8 mouse cellular contexts compared by ENCODE assay signal in the genomic region with DNA sequence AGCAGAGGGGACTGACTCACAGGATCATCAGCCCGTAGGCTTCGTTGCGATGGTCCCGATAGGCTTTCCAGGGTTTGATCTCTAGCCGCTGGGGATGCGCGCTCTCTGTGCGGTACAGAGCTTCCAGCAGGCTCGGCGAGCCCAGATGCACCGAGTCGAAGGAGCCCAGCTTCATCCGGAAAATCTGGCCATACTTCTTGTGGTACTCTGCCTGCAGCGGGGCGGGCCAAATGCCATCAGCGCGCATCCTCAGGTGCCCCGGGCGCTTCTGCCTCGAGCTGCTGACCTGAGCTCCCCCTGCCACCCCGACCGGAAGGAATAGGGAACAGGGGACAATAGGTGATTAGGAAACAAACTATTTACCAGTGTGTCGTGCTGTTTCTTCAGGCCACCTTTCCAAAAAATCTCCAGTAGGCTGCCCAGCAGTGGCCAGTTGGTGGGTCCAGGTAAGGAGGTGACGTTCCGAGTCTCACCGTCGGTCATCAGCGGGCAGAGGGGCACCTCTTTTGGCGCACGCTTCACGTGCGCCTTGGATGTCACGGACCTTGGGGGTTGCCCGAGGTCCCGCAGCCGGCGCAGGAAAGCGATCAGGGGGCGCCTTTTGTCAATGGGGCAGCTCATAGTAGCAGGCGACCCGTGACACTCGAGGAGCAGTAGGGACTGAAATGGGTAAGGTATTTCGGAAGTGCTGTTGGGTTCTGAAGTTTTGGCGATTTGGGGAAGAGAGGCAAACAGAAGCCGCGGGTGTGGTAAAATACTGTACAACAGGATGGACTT. TPM values are rescaled to one million over a fixed set of nuclear protein-coding genes. Genes with fewer than 3 reads are reported as not detected.
DNase-seq lines count a peak whose midpoint lies in the region; ATAC-seq and TF ChIP-seq lines count a peak whose summit lies in the region.

A gene (plus strand): TSS at position 275 of the 777 bp plus-strand sequence.

- H3K4me2 ChIP-seq in kidney, embryonic 15.5 days = peak within 1 kb of the TSS; percentile 58
- 0 out of 2 replicates have a peak within 1 kb of the TSS, but pooled peaks have one; percentile 18 for H3K4me2 ChIP-seq in liver, postnatal 0 days (ENCODE audit: low read depth, low read length)
- H3K4me2 ChIP-seq in stomach, postnatal 0 days (replicated peaks; ENCODE audit: low read depth) = peak within 1 kb of the TSS; percentile 14

- DNase-seq in left cerebral cortex, adult 18-20 months (ENCODE audit: low spot score in 2 of 2) = no peak
- no peak for DNase-seq in left cerebral cortex, adult 11 months (ENCODE audit: low spot score)
- DNase-seq in gastrocnemius, postnatal 25 days = no peak
- DNase-seq in liver, postnatal 0 days = no peak
- peak; percentile 32 for DNase-seq in stomach, postnatal 0 days (ENCODE audit: low spot score)
- no peak for DNase-seq in cerebellum, adult 18-20 months

- TF ChIP-seq CTCF in bone marrow macrophage, adult 2 months (IDR thresholded peaks at IDR 0.05; ENCODE audit: low read depth, low read length) = no peak
- TF ChIP-seq CTCF in liver, postnatal 0 days (IDR thresholded peaks at IDR 0.05; ENCODE audit: low read depth) = no peak
- TF ChIP-seq CTCF in stomach, postnatal 0 days (IDR thresholded peaks at IDR 0.05; ENCODE audit: low read depth) = no peak

- H3K27me3 ChIP-seq in kidney, embryonic 15.5 days = peaks cover 87% of the 10 kb centered on the region
- H3K27me3 ChIP-seq in liver, postnatal 0 days (ENCODE audit: insufficient read depth, low read length) = peaks cover 48% of the 10 kb centered on the region
- H3K27me3 ChIP-seq in stomach, postnatal 0 days (ENCODE audit: control insufficient read depth, insufficient read depth, low read length) = peaks cover 19% of the 10 kb centered on the region; the same call in 1 of the 2 replicates

- WGBS in kidney, embryonic 15.5 days = under 1% methylated on average over 46 of the region's 46 CpGs
- WGBS in liver, postnatal 0 days (ENCODE audit: insufficient replicate concordance) = 2% methylated on average over 46 of the region's 46 CpGs
- under 1% methylated on average over 46 of the region's 46 CpGs for WGBS in stomach, postnatal 0 days

- H3K4me1 ChIP-seq in bone marrow macrophage, adult 2 months (ENCODE audit: control insufficient read depth, insufficient read depth, low read length) = no peaks in the 10 kb centered on the region
- peaks cover 27% of the 10 kb centered on the region for H3K4me1 ChIP-seq in kidney, embryonic 15.5 days
- H3K4me1 ChIP-seq in liver, postnatal 0 days (ENCODE audit: insufficient read depth) = 0 out of 2 replicates have a peak, but pooled peaks cover 4% of the 10 kb centered on the region
- H3K4me1 ChIP-seq in stomach, postnatal 0 days (replicated peaks; ENCODE audit: control insufficient read depth, insufficient read depth) = no peaks in the 10 kb centered on the region

- no peak for TF ChIP-seq POLR2A in bone marrow macrophage, adult 2 months (IDR thresholded peaks at IDR 0.05; ENCODE audit: borderline replicate concordance, low read depth, low read length)

- no peak within 1 kb of the TSS for H3K9ac ChIP-seq in kidney, embryonic 15.5 days
- H3K9ac ChIP-seq in liver, postnatal 0 days (replicated peaks) = no peak within 1 kb of the TSS
- H3K9ac ChIP-seq in stomach, postnatal 0 days (ENCODE audit: low read length) = no peak within 1 kb of the TSS

- 0 out of 2 replicates have a peak, but pooled peaks have one; percentile 28 for ATAC-seq in kidney, embryonic 15.5 days (replicated peaks; ENCODE audit: low FRiP score)
- ATAC-seq in liver, postnatal 0 days = no peak
- ATAC-seq in stomach, postnatal 0 days (ENCODE audit: low FRiP score, low TSS enrichment) = no peak

- H3K4me3 ChIP-seq in bone marrow macrophage, adult 2 months (ENCODE audit: insufficient read depth, low read length) = no peak within 1 kb of the TSS
- peak within 1 kb of the TSS; percentile 34 for H3K4me3 ChIP-seq in kidney, embryonic 15.5 days (replicated peaks)
- no peak within 1 kb of the TSS; the same call in 1 of the 2 replicates for H3K4me3 ChIP-seq in liver, postnatal 0 days (ENCODE audit: low read depth, low read length)
- peak within 1 kb of the TSS; percentile 6; the same call in 1 of the 2 replicates for H3K4me3 ChIP-seq in stomach, postnatal 0 days (ENCODE audit: low read depth, low read length)

- no peak within 1 kb of the TSS for H3K27ac ChIP-seq in bone marrow macrophage, adult 2 months (ENCODE audit: insufficient read depth, low read depth, low read length)
- no peak within 1 kb of the TSS for H3K27ac ChIP-seq in kidney, embryonic 15.5 days
- no peak within 1 kb of the TSS for H3K27ac ChIP-seq in liver, postnatal 0 days (ENCODE audit: low read depth)
- H3K27ac ChIP-seq in stomach, postnatal 0 days (replicated peaks) = no peak within 1 kb of the TSS

- no peak for TF ChIP-seq EP300 in liver, postnatal 0 days (IDR thresholded peaks at IDR 0.05; ENCODE audit: low read depth)
- TF ChIP-seq EP300 in stomach, postnatal 0 days (optimal IDR thresholded peaks at IDR 0.05) = no peak

- H3K36me3 ChIP-seq in kidney, embryonic 15.5 days = no peaks in the 10 kb centered on the region
- no peaks in the 10 kb centered on the region for H3K36me3 ChIP-seq in liver, postnatal 0 days (replicated peaks; ENCODE audit: insufficient read depth, low read length)
- no peaks in the 10 kb centered on the region for H3K36me3 ChIP-seq in stomach, postnatal 0 days (ENCODE audit: control insufficient read depth, insufficient read depth, low read length)

- H3K9me3 ChIP-seq in kidney, embryonic 15.5 days (replicated peaks) = no peaks in the 10 kb centered on the region
- no peaks in the 10 kb centered on the region for H3K9me3 ChIP-seq in liver, postnatal 0 days (ENCODE audit: low read length)
- H3K9me3 ChIP-seq in stomach, postnatal 0 days (ENCODE audit: control insufficient read depth, low read length) = no peaks in the 10 kb centered on the region

RNA-seq across cellular contexts. Expression of the gene that starts here (rescaled TPM):
- total RNA-seq in left cerebral cortex, adult 18-20 months (2021) = 10 to 100 TPM; 32.8 to 33.7 TPM
- polyA plus RNA-seq in bone marrow macrophage, adult 2 months (2012; ENCODE audit: insufficient read depth, insufficient read length, missing spikeins) = 38.1 and 49.7 TPM in 2 replicates
- total RNA-seq in gastrocnemius, postnatal 25 days (2021) = 10 to 100 TPM; 12.9 to 14.2 TPM
- 77.8 and 103 TPM in 2 replicates for polyA plus RNA-seq in kidney, embryonic 15.5 days (2015; fragmentation: Nextera tagmentation; extraction: Ambion mirVana)
- 29.8 and 33.9 TPM in 2 replicates for polyA plus RNA-seq in liver, postnatal 0 days (2015; fragmentation: Nextera tagmentation; extraction: Ambion mirVana)
- polyA plus RNA-seq in stomach, postnatal 0 days (2015; fragmentation: Nextera tagmentation; extraction: Ambion mirVana) = 55.6 and 61.8 TPM in 2 replicates

Comparison
In these comparisons a context has a peak if more than half of its experiments do, and no peak if none do; other contexts are left out.
1. H3K4me3 ChIP-seq: peak in kidney, embryonic 15.5 days (single experiment) and stomach, postnatal 0 days (single experiment); none in bone marrow macrophage, adult 2 months (single experiment) and liver, postnatal 0 days (single experiment).
2. Peak in every context shown above with its lines, with median percentiles within 50 percentile points of each other: H3K4me2 ChIP-seq.